Mouse (Mus musculus): ENCODE results near the gene Strbp.

The Strbp gene

DNA sequence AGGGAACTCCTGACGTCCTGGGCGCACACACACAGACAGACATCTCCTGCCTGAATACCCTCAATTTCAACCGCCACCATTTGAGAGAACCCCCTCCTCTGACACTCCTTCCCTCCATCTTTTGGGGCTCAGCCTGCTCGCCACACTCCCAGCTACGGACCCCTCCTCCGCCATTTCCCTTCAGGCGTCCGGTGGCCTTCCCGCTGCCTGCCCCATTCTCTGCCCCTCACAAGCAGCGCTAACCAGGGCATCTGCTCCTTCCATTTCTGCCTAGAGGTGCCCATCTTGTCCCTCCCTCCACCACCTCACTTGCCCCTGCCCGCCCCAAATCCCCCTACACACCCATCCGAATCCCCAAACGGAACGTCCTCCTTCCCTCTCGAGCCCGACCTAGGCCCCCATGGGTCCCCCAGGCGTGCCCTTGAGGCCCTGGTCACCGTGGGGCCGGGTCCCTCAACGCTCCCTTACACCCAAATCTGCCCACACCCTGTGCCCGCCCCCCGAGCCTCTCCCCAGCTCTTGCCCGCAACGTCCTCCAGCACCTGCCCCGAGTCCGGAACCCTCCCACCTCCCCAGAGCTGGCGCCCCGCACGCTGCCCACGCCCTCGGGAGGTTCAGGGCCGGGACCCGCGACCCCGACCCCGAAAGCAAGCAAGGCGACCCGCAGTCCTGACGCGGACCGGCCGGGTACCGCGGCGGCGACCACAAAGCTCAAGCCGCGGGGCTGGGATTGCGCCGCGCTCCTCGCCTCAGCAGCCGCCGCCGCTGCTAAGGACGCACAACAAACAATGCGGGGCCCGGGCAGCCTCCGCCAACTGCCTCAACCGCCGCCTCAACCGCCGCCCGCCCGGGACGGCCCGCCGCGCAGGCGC, 1.1 kb downstream of the Strbp start:
- no peak for DNase-seq (ENCODE audit: low read depth)

GRCm38 (mm10) chr2:37689064-37689615, 14.5 kb downstream of the Strbp start:
- no peak for DNase-seq (ENCODE audit: low read depth)

- no peak for DNase-seq (ENCODE audit: low read depth)
Measured at GRCm38 (mm10) chr2:37687031-37687430, 16.6 kb downstream of the Strbp start.

DNA sequence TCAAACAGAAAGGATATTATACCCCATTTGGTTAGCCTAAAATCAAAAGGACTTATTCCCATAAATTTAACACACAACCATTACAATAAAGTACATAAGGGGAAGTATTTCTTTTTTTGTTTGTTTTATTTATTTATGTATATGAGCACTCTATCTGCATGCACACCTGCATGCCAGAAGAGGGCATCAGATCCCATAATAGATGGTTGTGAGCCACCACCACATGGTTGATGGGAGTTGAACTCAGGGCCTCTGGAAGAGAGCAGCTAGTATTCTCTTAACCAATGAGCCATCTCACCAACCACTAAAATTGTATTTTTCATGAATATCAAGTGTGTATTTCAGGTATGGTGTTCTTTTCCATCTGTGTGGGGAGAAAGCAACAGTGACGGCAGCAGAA, 18.8 kb downstream of the Strbp start:
- DNase-seq (ENCODE audit: low read depth) = no peak

DNA sequence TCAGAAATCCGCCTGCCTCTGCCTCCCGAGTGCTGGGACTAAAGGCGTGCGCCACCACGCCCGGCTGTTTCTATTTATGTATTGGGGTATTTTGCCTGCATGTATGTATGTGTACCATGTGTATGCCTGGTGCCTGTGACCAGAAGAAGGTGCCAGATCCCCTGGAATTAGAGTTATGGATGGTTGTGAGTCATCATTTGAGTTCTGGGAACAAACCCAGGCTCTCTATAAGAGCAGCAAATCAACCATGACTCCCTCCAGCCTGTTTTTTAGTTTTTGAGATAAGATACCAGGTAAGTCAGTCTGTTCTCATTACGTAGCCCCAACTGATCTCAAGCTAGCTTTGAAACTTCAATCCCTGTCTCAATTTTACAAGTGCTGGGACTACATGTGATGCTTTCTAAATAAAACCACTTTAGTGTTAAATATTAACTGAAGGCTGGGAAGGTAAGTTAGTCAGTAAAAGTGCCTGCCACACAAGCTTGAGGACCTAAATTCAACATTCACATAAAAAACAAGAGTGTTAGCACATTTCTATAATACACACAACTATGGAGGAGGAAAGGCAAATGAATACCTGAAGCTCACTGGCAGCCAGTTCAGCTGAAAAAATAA, 21.4 kb downstream of the Strbp start:
- no peak for DNase-seq (ENCODE audit: low read depth)

DNA sequence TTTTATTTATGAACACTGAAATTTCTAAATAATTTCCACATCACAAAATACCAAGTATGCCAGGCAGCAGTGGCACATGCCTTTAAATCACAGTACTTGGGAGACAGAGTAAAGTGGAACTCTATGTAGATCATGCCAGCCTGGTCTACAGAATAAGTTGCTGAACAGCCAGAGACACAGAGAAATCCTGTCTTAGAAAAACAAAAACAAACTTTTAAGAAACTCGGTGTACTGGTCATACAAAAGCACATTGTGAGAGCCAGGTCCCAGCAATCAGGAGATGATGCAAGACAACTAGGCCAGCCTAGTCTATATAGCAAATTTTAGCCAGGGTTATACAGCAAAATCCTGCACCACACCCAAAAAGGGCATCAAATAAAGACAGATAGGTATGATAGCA, 52.6 kb downstream of the Strbp start:
- DNase-seq (ENCODE audit: low read depth) = no peak

DNA sequence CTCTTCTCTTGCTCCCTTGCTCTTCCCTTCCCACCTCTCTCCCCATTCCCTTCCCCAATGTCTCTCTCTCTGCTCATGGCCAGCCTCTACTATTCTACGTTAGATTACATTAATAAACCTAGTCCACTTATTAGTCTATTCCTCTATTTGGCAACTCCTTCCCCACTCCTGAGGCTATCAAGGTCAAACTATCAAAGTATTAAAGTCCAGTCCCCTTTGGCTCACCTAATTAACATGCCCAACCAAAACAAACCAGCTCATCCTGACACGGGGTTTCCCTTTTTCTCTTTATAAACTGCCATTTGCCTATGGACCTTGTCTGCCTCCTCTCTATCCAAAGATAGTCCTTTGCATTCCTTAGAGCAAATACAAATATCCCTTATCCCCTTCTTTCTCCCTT, 54.1 kb downstream of the Strbp start:
- DNase-seq (ENCODE audit: low read depth) = no peak

GRCm38 (mm10) chr2:37648966-37649365, 54.7 kb downstream of the Strbp start:
- no peak for DNase-seq (ENCODE audit: low read depth)

DNA sequence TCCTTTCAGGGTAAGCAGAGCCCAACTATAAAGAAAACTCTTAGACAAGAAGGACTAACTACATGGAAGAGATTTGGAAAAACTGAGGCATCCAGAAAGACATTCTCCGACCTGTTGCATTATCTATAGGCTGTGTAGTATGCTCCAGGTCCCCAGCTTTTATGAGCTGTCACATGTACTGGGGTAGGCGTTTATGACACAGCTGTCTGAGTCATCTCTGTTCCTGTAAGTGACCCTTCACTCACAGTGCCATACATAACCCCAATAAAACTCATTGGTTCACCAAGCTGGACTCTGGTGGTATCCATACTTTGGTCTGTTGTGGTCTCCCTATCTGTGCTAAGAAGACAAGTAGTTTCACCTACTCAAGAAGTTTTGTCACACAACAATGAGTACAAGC, 80.3 kb downstream of the Strbp start:
- no peak for DNase-seq (ENCODE audit: low read depth)

- DNase-seq (ENCODE audit: low read depth) = no peak
Measured at GRCm38 (mm10) chr2:37587919-37588318, 115.7 kb downstream of the Strbp start.

DNA sequence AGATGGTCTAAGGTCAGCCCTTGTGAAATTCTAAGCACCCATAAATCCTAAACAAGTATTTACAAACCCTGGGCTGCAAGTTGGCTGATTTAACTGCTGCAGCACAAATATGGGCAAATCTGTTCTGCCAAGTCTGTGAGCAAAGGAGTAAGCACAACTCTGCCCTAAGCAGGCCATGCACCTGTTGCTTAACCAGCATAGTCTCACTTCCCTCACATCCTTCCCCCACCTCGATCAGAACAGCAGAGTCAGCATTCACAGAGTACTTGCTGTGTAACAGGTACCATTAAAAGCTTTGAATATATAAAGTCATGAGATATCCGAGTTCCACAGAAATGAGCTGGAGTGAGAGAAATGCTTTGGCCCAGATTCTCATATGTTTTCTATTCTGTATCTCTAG, 125.5 kb downstream of the Strbp start:
- DNase-seq (ENCODE audit: low read depth) = no peak

GRCm38 (mm10) chr2:37576661-37577060, 127.0 kb downstream of the Strbp start:
- no peak for DNase-seq (ENCODE audit: low read depth)

- no peak for DNase-seq (ENCODE audit: low read depth)
Measured at GRCm38 (mm10) chr2:37572141-37572540, 131.5 kb downstream of the Strbp start.

DNA sequence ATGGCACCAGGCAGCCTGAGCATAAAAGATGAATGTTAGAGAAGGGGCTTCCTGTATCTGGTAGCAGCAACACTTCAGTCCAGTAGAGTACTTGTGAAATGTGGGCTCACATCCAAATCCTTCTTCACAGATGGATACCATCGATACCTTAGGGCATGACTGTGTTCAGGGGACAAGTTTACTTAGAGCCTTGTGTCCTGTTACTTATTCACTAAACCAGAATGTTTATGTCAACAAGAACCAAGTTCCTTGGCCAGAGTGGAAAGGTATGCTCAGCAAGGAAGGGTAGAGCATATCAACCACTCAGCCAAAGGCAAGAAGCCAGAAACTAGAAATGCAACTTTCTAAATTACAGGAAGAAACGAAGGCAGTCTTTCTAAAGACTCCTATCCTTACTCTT, 133.0 kb downstream of the Strbp start:
- no peak for DNase-seq (ENCODE audit: low read depth)

- DNase-seq (ENCODE audit: low read depth) = no peak
Measured at GRCm38 (mm10) chr2:37569888-37570287, 133.8 kb downstream of the Strbp start.

- no peak for DNase-seq (ENCODE audit: low read depth)
Measured at GRCm38 (mm10) chr2:37566035-37566434, 137.6 kb downstream of the Strbp start.

DNA sequence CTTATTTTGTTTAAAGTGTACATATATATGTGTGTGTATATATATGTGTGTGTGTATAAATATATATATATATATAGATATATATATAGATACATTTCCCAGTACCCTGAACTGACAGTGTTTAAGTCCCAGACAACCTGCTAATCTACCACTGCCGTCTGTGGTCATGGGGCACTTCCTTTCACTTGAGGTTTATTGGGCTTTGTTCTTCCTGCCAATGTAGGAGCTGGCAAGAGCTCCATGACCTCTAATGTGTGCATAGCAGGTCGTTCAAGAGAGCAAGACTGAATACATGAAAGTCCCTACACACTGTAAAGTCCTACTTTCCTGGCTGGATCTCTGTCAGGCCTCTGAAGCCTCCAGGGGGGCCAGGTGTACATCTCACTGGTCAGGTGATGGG, 138.1 kb downstream of the Strbp start:
- no peak for DNase-seq (ENCODE audit: low read depth)

DNA sequence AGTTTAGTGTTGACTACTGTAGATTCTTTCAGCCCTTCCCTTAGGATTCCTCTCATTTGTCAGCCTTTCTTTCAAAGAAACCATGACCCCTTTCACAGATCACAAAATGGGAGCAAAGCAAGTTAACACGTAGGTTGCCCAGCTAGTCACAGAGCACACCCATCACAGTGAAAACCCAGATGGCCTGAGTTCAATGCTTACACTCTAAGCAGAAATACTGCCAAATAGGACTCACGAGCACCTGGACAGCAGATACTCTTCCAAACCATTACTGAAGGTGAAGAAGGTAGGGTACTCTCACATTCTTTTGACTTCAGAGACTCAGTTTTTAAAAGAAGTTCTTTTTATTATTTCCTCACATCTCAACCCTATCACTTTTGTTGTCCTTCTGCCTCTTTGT, 147.3 kb downstream of the Strbp start:
- DNase-seq (ENCODE audit: low read depth) = no peak

- no peak for DNase-seq (ENCODE audit: low read depth)
Measured at GRCm38 (mm10) chr2:37549346-37550012, 154.2 kb downstream of the Strbp start.

DNA sequence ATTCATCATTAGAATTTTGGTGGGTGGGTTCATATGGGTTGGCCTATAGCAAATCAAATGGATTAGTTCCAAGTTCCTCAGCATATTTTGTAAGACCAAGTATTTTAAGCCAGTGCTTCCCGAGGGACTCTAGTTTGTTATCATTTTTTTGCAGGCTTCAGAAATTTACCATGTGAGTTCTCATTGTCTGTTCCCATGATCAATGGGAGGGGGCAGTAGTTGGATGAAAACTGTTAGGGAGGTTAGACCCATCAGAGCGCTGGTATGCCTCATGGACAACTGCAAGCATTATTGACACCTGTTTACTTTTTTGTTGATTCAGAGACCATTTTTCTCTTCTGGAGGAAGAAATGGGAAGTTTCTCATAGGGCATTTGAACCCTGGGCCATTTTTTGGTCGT, 172.0 kb downstream of the Strbp start:
- DNase-seq (ENCODE audit: low read depth) = no peak

- DNase-seq (ENCODE audit: low read depth) = no peak
Measured at GRCm38 (mm10) chr2:37530766-37531165, 172.9 kb downstream of the Strbp start.

DNA sequence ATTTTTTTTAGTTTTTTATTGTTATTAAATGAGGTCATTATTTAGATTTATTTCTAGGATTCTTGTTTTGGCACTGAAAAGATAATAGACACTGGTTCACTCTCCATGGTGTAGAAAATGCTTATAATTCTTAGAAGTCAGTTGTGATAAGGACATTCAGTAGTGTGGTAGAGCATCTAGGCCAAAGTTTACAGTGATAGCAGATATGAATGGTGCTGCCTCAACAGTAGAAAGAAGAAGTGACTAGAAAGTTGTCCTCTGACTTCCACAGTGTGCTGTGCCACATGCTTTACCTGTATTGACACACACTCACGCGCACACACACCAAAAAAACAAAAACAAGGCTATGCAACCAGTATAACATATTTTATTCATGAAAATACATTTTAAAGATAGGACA, 174.3 kb downstream of the Strbp start:
- DNase-seq (ENCODE audit: low read depth) = no peak

GRCm38 (mm10) chr2:37527587-37527986, 176.1 kb downstream of the Strbp start:
- DNase-seq (ENCODE audit: low read depth) = no peak

All from c-Kit-positive CD71-negative TER-119-negative erythroid progenitor cells, embryonic 14.5 days (primary cell).